Mouse (Mus musculus) granulocyte monocyte progenitor cell, adult 5-6 weeks (primary cell): ENCODE measurements at regions not wholly inside any gene's neighbourhood (a gene's known extent, or its start where the extent isn't known, plus 50 kb on each side); places are given as distances from the start of the nearest gene placed in this dataset.
"Not testable (repeated sequence)": the region's sequence is repeated elsewhere in the genome, so short reads cannot be mapped to it uniquely, and the experiment has no call there.

Experiments
- ATAC-seq: replicated peaks from 2 replicates; pipeline ENCODE4 v1.8.0; 2016; ENCODE audit warnings: mild to moderate bottlenecking, moderate TSS enrichment, inconsistent platforms; ENCODE audit not compliant: poor library complexity, severe bottlenecking

DNA sequence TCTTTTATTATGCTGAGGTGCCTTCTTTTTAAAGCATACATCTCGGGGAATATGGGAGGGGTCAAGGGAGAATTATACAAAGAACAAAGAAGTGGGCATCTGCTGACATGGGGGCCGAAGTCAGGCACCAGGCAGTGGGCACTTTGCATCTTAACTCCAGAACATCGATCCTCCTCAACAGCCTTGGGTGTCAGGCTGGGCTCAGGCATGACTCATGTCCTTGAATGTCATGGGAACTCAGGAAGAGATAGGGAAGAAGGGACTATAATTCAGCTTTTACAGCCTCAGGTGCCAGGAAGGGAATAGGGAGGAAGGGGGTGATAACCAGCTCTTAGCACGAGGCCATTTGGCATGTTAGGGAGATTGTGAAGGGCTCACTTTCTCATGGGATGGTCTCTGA, 85.6 kb upstream of the Ptprz1 start:
- ATAC-seq, result not testable (repeated sequence)

DNA sequence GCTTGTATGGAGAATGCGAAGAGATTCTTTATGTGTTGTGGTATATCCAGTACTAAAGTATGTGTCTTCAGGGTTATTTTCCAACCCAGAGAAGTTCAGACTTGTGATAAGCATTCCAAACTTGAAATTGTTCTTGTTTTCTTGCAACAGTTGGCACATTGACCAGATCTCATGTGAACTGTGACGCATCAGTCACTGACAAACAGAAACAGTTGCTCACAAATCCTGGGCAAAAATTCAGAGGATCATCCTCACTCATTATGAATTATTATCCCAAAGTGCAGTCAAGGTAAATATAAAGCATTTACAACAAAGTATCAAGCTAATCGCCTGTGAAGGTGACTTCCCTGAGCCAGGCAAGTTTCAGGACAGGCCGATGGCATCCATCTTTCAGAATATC, 83.5 kb upstream of the Ptprz1 start:
- no peak for ATAC-seq

DNA sequence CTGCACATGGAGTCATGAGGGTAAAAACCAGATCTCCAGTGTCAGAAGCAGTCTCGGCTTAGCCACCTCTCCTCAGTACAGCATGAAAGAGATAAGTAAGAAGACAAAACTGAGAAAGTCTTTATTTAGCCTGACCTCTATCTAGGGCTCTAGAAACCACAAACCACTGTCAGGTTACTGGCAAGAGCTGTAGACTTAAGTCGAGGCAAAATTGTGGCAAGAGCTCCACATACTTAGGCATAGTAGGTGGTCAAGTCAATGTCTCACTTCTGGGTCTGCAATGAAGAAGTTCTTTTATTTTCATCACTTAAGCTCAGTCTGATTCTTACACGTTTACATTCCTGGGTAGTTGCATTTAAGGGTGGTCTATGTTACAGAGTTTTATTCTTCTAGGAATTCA, 82.7 kb upstream of the Ptprz1 start:
- ATAC-seq, result no peak

DNA sequence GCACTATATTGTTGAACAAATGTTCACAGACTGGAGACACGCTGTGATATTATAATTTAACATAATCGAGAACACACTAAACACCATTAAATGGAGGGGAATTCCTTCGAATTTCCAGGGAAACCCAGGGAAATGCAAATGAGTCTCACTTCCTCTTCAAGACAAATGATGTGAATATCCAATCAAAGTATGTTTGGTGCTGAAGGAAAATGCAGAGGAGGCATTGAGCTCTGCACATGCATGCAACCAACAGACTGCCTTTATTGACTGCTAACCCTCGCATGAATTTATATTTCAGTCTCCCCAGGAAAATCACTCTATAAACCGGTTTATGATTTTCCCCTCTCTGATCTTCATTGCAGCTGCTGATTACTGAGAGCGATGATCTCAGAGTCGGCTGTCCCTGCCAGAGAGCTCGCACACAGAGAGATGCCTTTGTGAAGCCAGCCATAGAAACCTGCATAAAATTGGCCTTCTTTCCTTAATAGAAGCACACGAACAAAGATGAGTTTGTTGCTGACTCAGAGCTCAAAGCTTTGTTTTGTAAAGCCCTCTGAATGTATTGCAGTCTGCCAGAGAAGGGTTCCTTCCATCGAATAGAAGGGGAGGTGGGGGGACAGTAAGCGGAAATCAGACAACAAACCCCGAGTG, 81.1 kb upstream of the Ptprz1 start:
- no peak for ATAC-seq

DNA sequence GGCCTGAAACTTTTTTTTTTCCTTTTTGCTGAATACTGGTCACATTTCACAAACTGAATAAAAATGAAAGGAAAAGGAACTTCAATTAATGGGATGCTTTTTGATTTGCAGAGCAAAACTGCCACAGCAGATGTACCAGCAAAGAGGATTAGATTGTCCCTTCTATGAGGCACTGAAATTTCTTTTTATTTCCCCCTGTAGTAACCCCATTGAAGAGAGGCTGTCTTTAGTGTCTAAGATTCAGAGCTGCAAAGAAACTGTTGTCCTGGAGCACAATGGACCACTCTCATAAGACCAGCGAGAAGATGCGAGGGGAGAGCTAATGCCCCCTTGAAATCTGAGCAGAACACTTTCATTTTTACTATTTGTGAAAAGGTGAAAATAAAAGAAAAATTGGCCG, 80.5 kb upstream of the Ptprz1 start:
- no peak for ATAC-seq

DNA sequence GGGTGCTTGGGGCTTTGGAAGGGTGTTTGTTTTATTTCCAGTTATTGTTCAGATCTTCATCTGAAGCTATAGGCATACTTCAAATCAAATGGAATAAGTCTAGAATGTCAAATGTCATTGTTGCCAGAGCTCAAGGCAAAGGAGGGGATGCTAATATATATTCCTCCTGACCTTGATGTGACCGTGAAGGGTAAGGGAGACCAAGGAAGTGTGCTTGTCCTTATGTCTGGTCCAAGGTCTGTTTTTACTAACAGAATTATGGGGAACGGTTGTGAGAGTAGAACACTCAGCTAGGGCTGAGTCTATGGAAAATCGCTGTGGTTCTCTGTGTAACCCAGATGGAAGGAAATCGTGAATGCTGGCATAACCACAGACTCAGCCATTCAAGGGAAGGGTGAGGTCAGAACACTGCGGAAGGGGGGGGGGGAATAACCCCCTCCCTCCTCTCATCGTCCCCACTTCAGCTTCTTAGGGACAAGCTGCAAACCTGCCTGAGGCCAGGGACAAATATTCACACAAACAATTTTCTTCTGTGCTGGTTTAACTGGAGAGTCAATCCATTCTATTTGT, 79.9 kb upstream of the Ptprz1 start:
- ATAC-seq, result peak; percentile 62; the same call in 1 of the 2 replicates

DNA sequence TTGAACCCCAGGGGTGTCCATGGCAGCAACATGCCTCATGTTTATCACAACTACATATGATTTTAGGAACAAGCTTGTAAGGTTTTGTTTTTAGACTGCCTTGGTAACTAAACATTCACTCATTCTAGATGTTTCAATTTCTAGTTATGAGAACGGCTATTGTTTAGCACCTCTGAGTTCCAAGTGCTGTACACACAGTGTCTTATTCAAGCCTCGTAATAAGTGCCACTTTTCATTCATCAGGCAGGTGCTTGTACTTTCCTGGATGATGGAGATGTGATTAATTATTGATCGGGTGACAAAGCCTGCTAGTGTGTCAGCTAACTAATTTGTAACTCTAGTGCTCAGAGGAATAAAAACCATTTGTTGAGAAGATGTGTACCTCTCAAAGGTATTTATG, 73.4 kb upstream of the Ptprz1 start:
- no peak for ATAC-seq

DNA sequence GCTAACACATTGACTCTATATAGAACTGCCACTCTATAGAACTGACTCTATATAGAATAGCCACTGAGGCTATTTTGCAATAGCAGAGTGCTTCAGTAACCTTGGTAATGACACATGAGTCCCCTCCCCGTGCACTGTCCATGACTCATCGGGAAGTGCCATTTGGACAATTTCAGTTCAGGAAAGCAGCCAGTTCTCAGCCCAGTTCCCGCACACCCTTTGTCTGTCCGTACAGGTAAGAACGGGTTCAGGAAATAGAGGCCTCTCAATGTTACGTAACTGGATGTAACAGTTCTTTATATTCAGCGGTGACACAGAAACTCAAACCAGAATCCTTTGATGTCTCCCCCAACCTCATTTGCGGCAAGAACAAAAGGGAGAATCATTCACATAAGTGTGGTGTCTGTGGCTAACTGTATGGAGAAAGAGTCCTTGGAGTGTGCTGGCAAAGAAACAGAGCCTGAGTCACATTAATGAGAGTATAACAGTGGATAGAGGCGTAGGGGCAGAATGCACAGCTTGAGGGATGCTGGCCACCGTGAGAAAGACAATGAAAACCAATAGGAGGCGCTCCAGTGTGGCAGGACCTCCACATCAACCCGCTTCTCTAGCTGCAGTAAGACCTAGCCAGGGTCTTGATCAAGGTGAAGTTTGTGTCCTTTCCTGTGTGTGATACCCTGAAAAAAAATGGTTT, 72.8 kb upstream of the Ptprz1 start:
- peak; percentile 42 for ATAC-seq

DNA sequence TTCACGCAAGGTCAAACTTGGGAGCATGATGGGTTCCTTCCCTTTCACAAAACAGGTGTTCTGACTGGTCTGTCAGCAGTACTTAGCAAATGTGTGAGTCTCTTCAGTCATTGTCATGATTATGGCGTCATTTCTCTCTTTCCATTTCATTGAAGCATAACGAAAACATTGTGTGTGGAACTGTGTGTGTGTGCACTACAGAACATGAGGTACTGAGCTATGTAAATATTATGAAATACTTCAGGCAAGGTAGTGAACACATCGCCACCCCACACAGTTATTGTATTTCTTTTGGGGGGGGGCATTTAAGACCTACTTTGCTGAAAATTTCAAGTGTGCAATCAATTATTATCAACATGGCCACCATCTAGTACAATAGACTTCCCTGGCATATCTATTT, 71.4 kb upstream of the Ptprz1 start:
- no peak for ATAC-seq

DNA sequence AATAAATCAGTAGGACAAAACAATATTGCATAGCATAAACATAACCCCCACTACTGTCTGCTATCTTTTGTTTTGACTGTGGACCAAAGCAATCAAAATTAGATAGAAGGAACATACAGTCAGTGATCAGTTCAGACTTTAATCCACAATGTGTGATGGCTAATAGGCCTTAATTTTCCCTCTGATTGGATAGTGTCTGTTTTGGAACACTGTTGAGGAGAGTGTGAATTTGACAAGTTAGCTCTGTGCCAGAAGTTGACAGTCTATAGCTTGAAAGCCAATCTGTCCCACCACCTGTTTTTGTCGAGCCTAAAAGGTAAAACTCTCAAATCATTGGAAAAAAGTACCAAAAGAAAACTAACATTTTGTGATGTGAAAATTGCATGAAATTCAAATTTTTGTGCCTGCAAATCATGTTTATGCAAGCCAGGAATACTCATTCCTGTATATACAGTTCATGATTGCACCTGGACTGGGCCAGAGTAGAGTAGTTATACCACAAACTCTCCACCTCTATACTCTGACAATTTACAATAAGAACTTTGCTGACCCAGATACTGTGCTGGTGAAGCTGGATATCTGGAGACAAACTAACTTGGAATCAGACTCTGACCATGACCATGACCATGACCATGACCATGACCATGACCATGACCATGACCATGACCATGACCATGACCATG, 50.1 kb upstream of the Ptprz1 start:
- ATAC-seq, result no peak
